ENCODE assay signal across 24 mouse cellular contexts in the genomic region with DNA sequence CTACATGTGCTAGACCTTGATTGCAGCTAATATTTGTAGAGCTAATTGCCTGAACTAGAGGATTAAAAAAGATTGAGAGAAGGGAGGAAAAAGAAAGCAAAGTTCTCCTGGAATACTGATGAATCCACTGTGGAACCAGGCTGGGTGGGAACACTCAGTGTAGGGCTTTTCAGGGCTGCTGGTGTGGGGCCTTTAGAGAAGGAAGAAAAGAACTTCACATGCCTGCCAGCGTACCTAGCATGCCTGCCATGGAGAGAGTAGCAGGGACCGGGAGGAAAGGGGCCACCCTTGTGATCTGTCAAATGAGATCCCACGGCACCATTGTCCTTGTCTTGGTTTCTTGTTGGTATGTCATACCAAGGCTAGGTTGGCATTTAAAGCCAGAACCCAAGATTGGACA. TPM values are rescaled to one million over a fixed set of nuclear protein-coding genes. Genes with fewer than 3 reads are reported as not detected.
"Had no signal": no experiment of that assay in that cellular context is flagged by ENCODE, and none has a peak within 500 bp of the region (broad histone marks: within the 10 kb centered on the region; RNA-seq: fewer than 3 reads in every experiment).

No protein-coding gene starts in this region.

- H3K4me1 ChIP-seq: kidney, embryonic 15.5 days; limb, embryonic 13.5 days; liver, embryonic 12.5 days; liver, embryonic 15.5 days; lung, embryonic 15.5 days; megakaryocyte, embryonic 14.5 days; stomach, embryonic 15.5 days had no signal

- H3K4me2 ChIP-seq: kidney, embryonic 15.5 days; limb, embryonic 13.5 days; liver, embryonic 12.5 days; liver, embryonic 15.5 days; lung, embryonic 15.5 days; neural tube, embryonic 13.5 days; stomach, embryonic 15.5 days had no signal

- H3K36me3 ChIP-seq: kidney, embryonic 15.5 days; limb, embryonic 10.5 days; limb, embryonic 13.5 days; liver, embryonic 12.5 days; liver, embryonic 15.5 days; lung, embryonic 15.5 days; neural tube, embryonic 13.5 days; stomach, embryonic 15.5 days had no signal

- H3K9me3 ChIP-seq: kidney, embryonic 15.5 days; limb, embryonic 10.5 days; limb, embryonic 13.5 days; liver, embryonic 12.5 days; liver, embryonic 15.5 days; lung, embryonic 15.5 days; megakaryocyte, embryonic 14.5 days; neural tube, embryonic 13.5 days; stomach, embryonic 15.5 days had no signal

- H3K9ac ChIP-seq: kidney, embryonic 15.5 days; limb, embryonic 13.5 days; liver, embryonic 12.5 days; liver, embryonic 15.5 days; lung, embryonic 15.5 days; neural tube, embryonic 13.5 days; stomach, embryonic 15.5 days had no signal

- DNase-seq: kidney, adult 8-10 months; kidney, postnatal 14 days; kidney, postnatal 4 days; liver; lung, adult 18-20 months; lung, postnatal 10 days; lung, postnatal 36 days; midbrain, embryonic 14.5 days; retina, postnatal 1 day; right cerebral cortex, postnatal 25 days; spleen, adult 18-20 months; thymus, postnatal 25 days had no signal

- ATAC-seq: intestine, postnatal 0 days; liver, embryonic 12.5 days had no signal

- H3K27me3 ChIP-seq: kidney, embryonic 15.5 days; limb, embryonic 13.5 days; liver, embryonic 12.5 days; liver, embryonic 15.5 days; lung, embryonic 15.5 days; neural tube, embryonic 13.5 days; stomach, embryonic 15.5 days had no signal

- H3K27ac ChIP-seq: kidney, embryonic 15.5 days; limb, embryonic 10.5 days; limb, embryonic 13.5 days; liver, embryonic 12.5 days; liver, embryonic 15.5 days; lung, embryonic 15.5 days; neural tube, embryonic 13.5 days; stomach, embryonic 15.5 days had no signal

- H3K4me3 ChIP-seq: kidney, embryonic 15.5 days; limb, embryonic 10.5 days; limb, embryonic 13.5 days; liver, embryonic 12.5 days; liver, embryonic 15.5 days; lung, embryonic 15.5 days; megakaryocyte, embryonic 14.5 days; myocyte; neural tube, embryonic 13.5 days; stomach, embryonic 15.5 days had no signal

RNA-seq across cellular contexts. Expression of gene Clrn1, which starts 4.5 kb away (rescaled TPM):
- total RNA-seq: monocyte, adult 5-6 weeks had no signal
- polyA plus RNA-seq: intestine, postnatal 0 days; liver, embryonic 12.5 days; liver, embryonic 15.5 days; myocyte; stomach, embryonic 15.5 days had no signal
